Mouse (Mus musculus) CH12F3 (cell line): ENCODE measurements around the gene Dtx3.

Experiments used
- in situ Hi-C: fragments of 300-500 bp; cut with MboI; formaldehyde crosslinking; loops from 2 replicates; pipeline ENCODE4 v1.14.3; 2020; ENCODE audit warnings: low sequenced_read_pairs

The Dtx3 gene

GRCm38 (mm10) chr10:127195328-127196129 is at the start of gene Dtx3:
TSS of gene Dtx3 (minus strand) at chr10:127195728.
- in situ Hi-C loops = no loop called here

GRCm38 (mm10) chr10:127238241-127238824 is 42.8 kb upstream of the Dtx3 start:
- in situ Hi-C loops = no loop called here

GRCm38 (mm10) chr10:127236541-127236940 is 41.0 kb upstream of the Dtx3 start:
- in situ Hi-C loops = no loop called here

GRCm38 (mm10) chr10:127233141-127233540 is 37.6 kb upstream of the Dtx3 start:
- in situ Hi-C loops = no loop called here

GRCm38 (mm10) chr10:127231741-127232140 is 36.2 kb upstream of the Dtx3 start:
- in situ Hi-C loops = no loop called here

- in situ Hi-C loops = no loop called here
Measured at GRCm38 (mm10) chr10:127230693-127231092, 35.2 kb upstream of the Dtx3 start.

- in situ Hi-C loops = no loop called here
Measured at GRCm38 (mm10) chr10:127228897-127229296, 33.4 kb upstream of the Dtx3 start.

GRCm38 (mm10) chr10:127227163-127227562 is 31.6 kb upstream of the Dtx3 start:
- in situ Hi-C loops = no loop called here

- in situ Hi-C loops = no loop called here
Measured at GRCm38 (mm10) chr10:127226318-127226895, 30.9 kb upstream of the Dtx3 start.

- in situ Hi-C loops = no loop called here
Measured at GRCm38 (mm10) chr10:127225732-127226131, 30.2 kb upstream of the Dtx3 start.

GRCm38 (mm10) chr10:127225213-127225612 is 29.7 kb upstream of the Dtx3 start:
- in situ Hi-C loops = no loop called here

- in situ Hi-C loops = no loop called here
Measured at GRCm38 (mm10) chr10:127218339-127218738, 22.8 kb upstream of the Dtx3 start.

GRCm38 (mm10) chr10:127217177-127217576 is 21.6 kb upstream of the Dtx3 start:
- in situ Hi-C loops = no loop called here

GRCm38 (mm10) chr10:127216456-127216855 is 20.9 kb upstream of the Dtx3 start:
- in situ Hi-C loops = no loop called here

GRCm38 (mm10) chr10:127214422-127214803 is 18.9 kb upstream of the Dtx3 start:
- in situ Hi-C loops = no loop called here

GRCm38 (mm10) chr10:127213704-127214421 is 18.3 kb upstream of the Dtx3 start:
- in situ Hi-C loops = no loop called here

GRCm38 (mm10) chr10:127213272-127213671 is 17.7 kb upstream of the Dtx3 start:
- in situ Hi-C loops = no loop called here

GRCm38 (mm10) chr10:127211414-127211854 is 15.9 kb upstream of the Dtx3 start, which contains the start of gene Pip4k2c:
TSS of gene Pip4k2c (minus strand) at chr10:127211585.
- in situ Hi-C loops = no loop called here

- in situ Hi-C loops = no loop called here
Measured at GRCm38 (mm10) chr10:127210961-127211405, 15.5 kb upstream of the Dtx3 start.

- in situ Hi-C loops = no loop called here
Measured at GRCm38 (mm10) chr10:127209928-127210570, 14.5 kb upstream of the Dtx3 start.

- in situ Hi-C loops = no loop called here
Measured at GRCm38 (mm10) chr10:127208921-127209320, 13.4 kb upstream of the Dtx3 start.
